Mouse (Mus musculus): Measurements from ENCODE around the gene Trmt5. TPM values are rescaled to one million over a fixed set of nuclear protein-coding genes. Genes with fewer than 3 reads are reported as not detected.

The Trmt5 gene
- total and polyA plus RNA-seq, 3 experiments: 21.9 to 51.3 (median 40.5) TPM

GRCm38 (mm10) chr12:73245687-73246086 lies 40.8 kb downstream of the Trmt5 start:
- DNase-seq (ENCODE audit: extremely low read depth): no peak
- Histone ChIP-seq H3K4me1 (ENCODE audit: control insufficient read depth in 1 of 2, insufficient read depth in 2 of 2) (peaks cover 5 to 29% of the 10 kb centered on the region in 2 experiments), H3K9ac (ENCODE audit: insufficient read depth, low read depth) (no peak overlapping the region), H3K4me2 (ENCODE audit: insufficient read depth, low read depth, poor library complexity, severe bottlenecking) (no peak overlapping the region), H3K27ac (ENCODE audit: insufficient read depth, low read depth) (no peak overlapping the region), H3K36me3 (replicated peaks in 1 of 2; ENCODE audit: control insufficient read depth in 1 of 2, insufficient read depth in 1 of 2, low read length in 1 of 2) (peaks cover 0 to 14% of the 10 kb centered on the region in 2 experiments), H3K4me3 (replicated peaks in 1 of 3; ENCODE audit: low read depth in 2 of 3, low read length in 2 of 3, poor library complexity in 1 of 3) (no peak overlapping the region), H3K9me3 (replicated peaks; ENCODE audit: low read length) (no peaks in the 10 kb centered on the region), H3K27me3 (replicated peaks) (no peaks in the 10 kb centered on the region), H3K79me2 (replicated peaks; ENCODE audit: control insufficient read depth, extremely low read depth, insufficient read depth, poor library complexity, severe bottlenecking) (0 out of 2 replicates have a peak, but pooled peaks cover 4% of the 10 kb centered on the region)
- in situ Hi-C loops (cut with MboI; ENCODE audit: low pct_ligation_motif_present, low pct_unique_long_range_greater_than_20kb, low sequenced_read_pairs): no loop called here
- dilution Hi-C loops (cut with MboI; ENCODE audit: extremely low pct_ligation_motif_present, extremely low pct_unique_long_range_greater_than_20kb, low sequenced_read_pairs): no loop called here
- TF ChIP-seq KAT2A (IDR thresholded peaks at IDR 0.05; ENCODE audit: insufficient replicate concordance, low read length) (no peak), RAD21 (IDR thresholded peaks at IDR 0.05; ENCODE audit: low read depth, low read length) (no peak), TBP (conservative IDR thresholded peaks at IDR 0.05; ENCODE audit: low read depth, low read length) (no peak), MEF2A (IDR thresholded peaks at IDR 0.05; ENCODE audit: borderline replicate concordance, low read depth, low read length) (no peak), UBTF (IDR thresholded peaks at IDR 0.05; ENCODE audit: low read depth, low read length) (no peak), RCOR1 (conservative IDR thresholded peaks at IDR 0.05; ENCODE audit: low read depth, low read length) (no peak), JUND (conservative IDR thresholded peaks at IDR 0.05; ENCODE audit: low read depth, low read length) (no peak), JUN (IDR thresholded peaks at IDR 0.05; ENCODE audit: insufficient read depth, low read depth, low read length) (no peak), USF1 (IDR thresholded peaks at IDR 0.05; ENCODE audit: low read depth, low read length) (no peak)

GRCm38 (mm10) chr12:73241960-73242359 lies 44.5 kb downstream of the Trmt5 start:
- Histone ChIP-seq H3K27ac (ENCODE audit: insufficient read depth, low read depth) (no peak overlapping the region), H3K36me3 (replicated peaks in 1 of 2; ENCODE audit: control insufficient read depth in 1 of 2, insufficient read depth in 1 of 2, low read length in 1 of 2) (peaks cover 0 to 13% of the 10 kb centered on the region in 2 experiments), H3K79me2 (replicated peaks; ENCODE audit: control insufficient read depth, extremely low read depth, insufficient read depth, poor library complexity, severe bottlenecking) (0 out of 2 replicates have a peak, but pooled peaks cover 4% of the 10 kb centered on the region), H3K9ac (ENCODE audit: insufficient read depth, low read depth) (no peak overlapping the region), H3K4me3 (replicated peaks in 1 of 3; ENCODE audit: low read depth in 2 of 3, low read length in 2 of 3, poor library complexity in 1 of 3) (no peak overlapping the region), H3K4me1 (ENCODE audit: control insufficient read depth in 1 of 2, insufficient read depth in 2 of 2) (peaks cover 2 to 35% of the 10 kb centered on the region in 2 experiments; a peak in 3 of 4 replicates), H3K4me2 (ENCODE audit: insufficient read depth, low read depth, poor library complexity, severe bottlenecking) (no peak overlapping the region), H3K27me3 (replicated peaks) (no peaks in the 10 kb centered on the region), H3K9me3 (replicated peaks; ENCODE audit: low read length) (no peaks in the 10 kb centered on the region)
- no peak for DNase-seq (ENCODE audit: extremely low read depth)
- dilution Hi-C loops (cut with MboI; ENCODE audit: extremely low pct_ligation_motif_present, extremely low pct_unique_long_range_greater_than_20kb, low sequenced_read_pairs): no loop called here
- TF ChIP-seq ZMIZ1 (IDR thresholded peaks at IDR 0.05; ENCODE audit: low read depth, low read length) (no peak), MEF2A (IDR thresholded peaks at IDR 0.05; ENCODE audit: borderline replicate concordance, low read depth, low read length) (no peak), UBTF (IDR thresholded peaks at IDR 0.05; ENCODE audit: low read depth, low read length) (no peak), IRF4 (IDR thresholded peaks at IDR 0.05; ENCODE audit: low read depth, low read length) (no peak), TCF12 (IDR thresholded peaks at IDR 0.05; ENCODE audit: low read depth, low read length) (no peak), JUND (conservative IDR thresholded peaks at IDR 0.05; ENCODE audit: low read depth, low read length) (no peak)
- in situ Hi-C loops (cut with MboI; ENCODE audit: low pct_ligation_motif_present, low pct_unique_long_range_greater_than_20kb, low sequenced_read_pairs): no loop called here

GRCm38 (mm10) chr12:73232586-73232985 lies 53.9 kb downstream of the Trmt5 start:
- peaks cover 0 to 20% of the 10 kb centered on the region in 2 experiments for H3K36me3 ChIP-seq (replicated peaks in 1 of 2; ENCODE audit: control insufficient read depth in 1 of 2, insufficient read depth in 1 of 2, low read length in 1 of 2)
- TF ChIP-seq ELF1 (IDR thresholded peaks at IDR 0.05; ENCODE audit: low read depth, low read length): no peak
- TF ChIP-seq EP300 (IDR thresholded peaks at IDR 0.05; ENCODE audit: low read length): no peak; the same call in 1 of the 2 replicates
- no peak for TF ChIP-seq ZMIZ1 (IDR thresholded peaks at IDR 0.05; ENCODE audit: low read depth, low read length)
- no peak for TF ChIP-seq JUND (conservative IDR thresholded peaks at IDR 0.05; ENCODE audit: low read depth, low read length)
- TF ChIP-seq MAFK (IDR thresholded peaks at IDR 0.05; ENCODE audit: insufficient replicate concordance, low read length): peak; percentile 55; the same call in 1 of the 2 replicates
- dilution Hi-C loops (cut with MboI; ENCODE audit: extremely low pct_ligation_motif_present, extremely low pct_unique_long_range_greater_than_20kb, low sequenced_read_pairs) (no loop called here), in situ Hi-C loops (cut with MboI; ENCODE audit: low pct_ligation_motif_present, low pct_unique_long_range_greater_than_20kb, low sequenced_read_pairs) (no loop called here)
- H3K4me2 ChIP-seq (ENCODE audit: insufficient read depth, low read depth, poor library complexity, severe bottlenecking): no peak overlapping the region; the same call in 1 of the 2 replicates
- H3K79me2 ChIP-seq (replicated peaks; ENCODE audit: control insufficient read depth, extremely low read depth, insufficient read depth, poor library complexity, severe bottlenecking): peaks cover 3% of the 10 kb centered on the region; the same call in 1 of the 2 replicates
- H3K9ac ChIP-seq (ENCODE audit: insufficient read depth, low read depth): no peak overlapping the region
- no peak for DNase-seq (ENCODE audit: extremely low read depth)
- H3K4me1 ChIP-seq (ENCODE audit: control insufficient read depth in 1 of 2, insufficient read depth in 2 of 2): peaks cover 2 to 21% of the 10 kb centered on the region in 2 experiments; a peak in 2 of 4 replicates
- peaks cover 3% of the 10 kb centered on the region for H3K9me3 ChIP-seq (replicated peaks; ENCODE audit: low read length)
- H3K4me3 ChIP-seq (replicated peaks in 1 of 3; ENCODE audit: low read depth in 2 of 3, low read length in 2 of 3, poor library complexity in 1 of 3): no peak overlapping the region
- no peaks in the 10 kb centered on the region for H3K27me3 ChIP-seq (replicated peaks)
- no peak overlapping the region for H3K27ac ChIP-seq (ENCODE audit: insufficient read depth, low read depth)
